Mouse (Mus musculus) ES-E14 (cell line): ENCODE data around the gene Slc6a5.

Experiments used
- CHD2 ChIP-seq: IDR thresholded peaks from 2 replicates; pipeline ENCODE4 v1.6.1; 2014; ENCODE audit warnings: mild to moderate bottlenecking, low read depth, low read length, inconsistent platforms
- HCFC1 ChIP-seq: IDR thresholded peaks from 2 replicates; pipeline ENCODE4 v1.6.1; 2012; ENCODE audit warnings: low read length, inconsistent platforms, borderline replicate concordance; ENCODE audit not compliant: insufficient read depth
- ZC3H11A ChIP-seq: IDR thresholded peaks from 2 replicates; pipeline ENCODE4 v1.6.1; 2012; ENCODE audit warnings: low read depth, mild to moderate bottlenecking, inconsistent platforms, low read length, borderline replicate concordance
- ZNF384 ChIP-seq: IDR thresholded peaks from 2 replicates; pipeline ENCODE4 v1.6.1; 2012; ENCODE audit warnings: low read depth, low read length, inconsistent platforms

DNA sequence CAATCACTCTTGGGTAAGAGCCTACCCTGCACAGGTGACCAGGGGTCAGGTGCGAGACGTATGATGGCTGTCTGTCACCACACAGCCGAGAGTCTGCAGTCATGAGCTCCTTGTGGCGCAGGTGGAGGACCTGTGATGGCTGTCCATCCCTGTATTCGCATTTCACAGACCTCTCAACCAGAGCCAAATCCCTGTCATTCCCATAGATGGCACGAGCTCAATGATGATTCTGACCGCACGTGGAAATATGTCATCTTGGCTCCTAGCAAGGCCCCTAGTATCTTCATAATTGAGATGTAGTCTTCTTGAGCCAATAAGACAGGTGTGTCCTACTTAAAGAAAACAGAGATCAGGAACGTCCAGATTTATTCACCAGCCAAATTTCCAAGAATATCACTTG is 36.7 kb downstream of the Slc6a5 start:
- no peak for TF ChIP-seq ZC3H11A
- TF ChIP-seq HCFC1: no peak
- no peak for TF ChIP-seq CHD2
- no peak for TF ChIP-seq ZNF384
